Mouse (Mus musculus) forelimb bud, embryonic 11.5 days (tissue): Measurements from ENCODE around the gene Rnf114.
A peak's percentile ranks its signal among the peaks of the same experiment; 100 is the strongest.

ENCODE experiments used
- DNase-seq: peaks from one replicate; pipeline ENCODE4 v3.0.0-alpha.2; 2012; ENCODE audit warnings: low read depth, low spot score

Gene Rnf114

GRCm38 (mm10) chr2:167474218-167474617, 18.2 kb upstream of the Rnf114 start:
- DNase-seq: no peak

GRCm38 (mm10) chr2:167475596-167475995, 16.8 kb upstream of the Rnf114 start:
- no peak for DNase-seq

GRCm38 (mm10) chr2:167476200-167476688, 16.2 kb upstream of the Rnf114 start:
- no peak for DNase-seq

DNA sequence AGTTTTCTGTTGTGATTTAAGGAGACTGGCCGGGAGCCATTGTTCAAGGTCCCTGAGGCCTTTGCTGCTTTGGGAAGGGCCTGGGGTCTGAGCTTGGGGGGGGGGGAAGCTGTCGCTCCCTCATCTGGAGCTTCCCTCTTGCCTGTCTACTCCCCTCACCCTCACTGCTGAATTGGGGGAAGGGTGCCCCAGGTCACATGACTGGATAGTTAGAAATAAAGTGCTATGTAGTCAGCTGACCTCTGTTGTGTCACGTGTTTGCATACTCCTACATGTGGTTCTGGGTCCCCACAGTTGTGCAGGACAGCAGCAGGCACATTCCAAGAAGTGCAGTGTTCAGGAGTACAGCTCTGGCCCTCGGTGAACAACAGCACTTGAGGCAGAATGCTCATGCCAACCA, 15.7 kb upstream of the Rnf114 start:
- DNase-seq: no peak

DNA sequence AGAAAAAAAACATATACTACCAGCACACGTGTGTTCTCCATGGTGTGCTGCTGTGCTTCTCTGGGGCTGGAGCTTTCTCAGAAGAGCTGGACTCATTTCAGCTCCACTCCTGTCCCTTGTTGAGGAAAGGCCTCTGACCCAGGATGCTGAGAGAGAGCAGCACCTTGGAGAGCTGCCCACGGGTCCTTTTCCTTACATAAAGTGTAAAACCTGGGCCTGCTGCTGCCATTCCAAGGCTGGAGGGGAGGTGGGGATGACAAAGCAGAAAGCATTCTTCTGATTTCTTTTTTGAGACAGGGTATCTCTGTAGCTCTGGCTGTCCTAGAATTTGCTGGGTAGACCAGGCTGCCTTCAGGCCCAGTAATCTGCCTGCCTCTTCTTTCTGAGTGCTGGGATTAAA, 14.3 kb upstream of the Rnf114 start:
- DNase-seq: peak; percentile 30

GRCm38 (mm10) chr2:167479501-167479900, 12.9 kb upstream of the Rnf114 start:
- DNase-seq: no peak

DNA sequence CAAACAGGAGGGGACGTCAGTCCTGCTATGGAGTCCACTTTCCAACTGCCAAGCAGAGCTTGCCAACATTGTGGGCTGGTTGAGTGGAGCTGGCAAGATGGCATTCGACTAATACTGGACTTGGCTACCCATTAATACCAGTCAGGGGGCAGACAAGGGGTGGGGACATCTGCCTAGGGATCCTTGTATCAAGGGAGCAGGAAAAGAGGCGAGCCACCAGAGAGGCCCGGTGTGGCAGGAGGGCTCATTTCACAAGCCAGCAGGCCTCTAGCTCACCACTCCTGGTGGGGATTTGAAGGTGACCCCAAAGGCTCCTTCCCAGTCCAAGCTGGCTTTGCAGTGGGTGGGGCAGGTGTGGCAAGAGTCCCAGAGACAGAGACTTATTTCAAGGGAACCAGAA, 9.8 kb upstream of the Rnf114 start:
- DNase-seq: no peak

DNA sequence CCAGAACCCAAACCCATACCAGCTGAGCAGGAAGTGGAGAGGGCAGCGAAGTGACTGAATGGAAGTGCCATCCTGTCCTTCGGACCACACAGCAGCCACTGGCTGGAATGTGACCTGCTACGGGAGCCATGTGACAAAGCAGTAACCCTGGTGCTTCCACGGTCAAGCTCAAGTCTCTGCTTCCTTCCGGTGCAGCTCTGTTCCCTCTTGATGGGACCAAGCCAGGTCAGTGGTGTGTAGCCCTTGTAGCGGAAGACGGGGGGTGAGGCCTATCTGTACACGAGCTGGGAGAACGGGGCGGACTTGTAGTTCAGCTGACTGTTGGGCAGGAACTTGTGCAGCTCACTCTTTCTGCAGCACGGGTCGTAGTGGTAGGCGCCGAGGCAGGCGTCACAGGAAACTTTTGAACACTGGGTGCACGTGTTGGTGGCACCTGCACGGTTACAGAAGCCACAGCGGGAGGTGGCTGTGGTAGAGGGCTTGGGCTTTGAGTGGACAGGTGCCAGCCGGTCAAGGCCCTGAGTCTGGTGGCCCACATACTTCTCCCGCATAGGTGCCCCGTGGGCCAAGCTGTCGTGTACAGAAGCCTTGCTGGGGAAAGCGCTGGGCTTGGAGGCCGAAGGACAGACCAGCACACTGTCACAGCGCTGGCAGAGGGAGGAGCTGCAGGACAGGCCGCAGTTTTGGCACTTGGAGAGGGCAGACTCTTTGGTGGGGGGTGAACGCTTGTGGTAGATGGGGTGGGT, 9.2 kb upstream of the Rnf114 start:
- no peak for DNase-seq

DNA sequence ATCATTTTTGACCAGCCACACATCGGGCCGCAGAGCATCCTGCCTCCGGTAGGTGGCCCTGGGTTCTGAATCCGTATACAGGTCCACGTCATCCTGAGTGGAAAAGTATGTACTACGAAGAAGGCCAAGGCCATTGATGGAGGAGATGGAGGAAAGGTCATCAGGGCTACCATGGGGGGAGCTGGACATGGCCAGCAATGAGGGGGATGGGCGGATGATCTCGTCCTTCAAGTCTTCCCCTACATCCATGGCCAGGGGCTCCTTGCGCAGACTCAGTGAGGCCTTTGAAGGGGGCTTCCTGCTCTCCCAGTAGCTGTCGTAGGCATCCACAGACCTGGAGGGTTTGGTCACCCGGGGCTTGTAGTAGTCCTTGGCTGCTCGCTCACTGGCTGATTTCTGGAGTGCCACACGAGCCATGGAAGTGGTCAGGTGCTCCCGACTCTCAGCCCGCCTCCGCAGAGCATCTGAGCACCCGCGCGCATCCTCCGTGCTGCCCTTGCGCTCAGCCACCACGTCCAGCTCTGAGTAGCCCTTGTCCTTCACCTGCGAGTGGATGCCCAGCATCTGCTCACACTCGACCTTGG, 8.5 kb upstream of the Rnf114 start:
- no peak for DNase-seq

DNA sequence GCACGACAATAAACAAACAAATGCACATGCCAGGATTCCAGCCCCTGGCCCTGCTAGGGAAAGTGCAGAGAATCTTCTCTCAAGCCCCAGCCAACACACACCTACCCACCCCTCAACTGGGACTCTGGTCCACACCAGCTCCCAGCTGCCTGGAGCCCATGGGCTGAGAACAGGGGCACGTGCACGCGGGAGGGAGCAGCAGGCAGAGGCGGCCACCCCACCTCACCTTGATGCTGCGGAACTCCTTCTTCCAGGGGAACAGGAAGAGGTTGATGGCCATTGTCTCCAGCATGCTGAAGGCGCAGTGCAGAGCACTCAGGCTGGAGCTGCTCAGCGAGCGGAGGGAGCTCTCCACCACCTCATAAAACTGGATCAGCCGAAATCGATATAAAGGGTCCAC, 7.5 kb upstream of the Rnf114 start:
- DNase-seq: no peak

- DNase-seq: no peak
These were observed 6.7 kb upstream of the Rnf114 start for GRCm38 (mm10) chr2:167485501-167486377.

- no peak for DNase-seq
These were observed 5.9 kb upstream of the Rnf114 start for GRCm38 (mm10) chr2:167486573-167486972.

DNA sequence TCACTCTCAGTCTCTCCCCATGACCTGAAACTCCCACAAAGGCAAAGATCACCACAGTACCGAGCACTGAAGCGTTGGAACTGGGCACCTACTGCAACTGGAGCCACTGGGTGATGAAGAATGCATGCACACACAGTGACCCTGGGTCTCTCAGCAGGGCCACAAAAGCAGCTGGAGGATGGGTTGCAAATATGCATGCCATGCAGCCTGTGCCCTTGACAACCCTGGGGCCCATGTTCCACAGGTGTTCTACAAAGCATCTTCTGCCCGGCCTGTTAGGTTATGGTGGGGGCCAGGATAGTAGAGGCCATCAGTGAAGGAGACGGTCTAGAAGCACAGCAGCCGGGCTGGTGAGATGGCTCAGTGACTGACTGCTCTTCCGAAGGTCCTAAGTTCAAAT, 4.9 kb upstream of the Rnf114 start:
- DNase-seq: no peak

- DNase-seq: no peak
These were observed 4.5 kb upstream of the Rnf114 start for GRCm38 (mm10) chr2:167487994-167488393.

DNA sequence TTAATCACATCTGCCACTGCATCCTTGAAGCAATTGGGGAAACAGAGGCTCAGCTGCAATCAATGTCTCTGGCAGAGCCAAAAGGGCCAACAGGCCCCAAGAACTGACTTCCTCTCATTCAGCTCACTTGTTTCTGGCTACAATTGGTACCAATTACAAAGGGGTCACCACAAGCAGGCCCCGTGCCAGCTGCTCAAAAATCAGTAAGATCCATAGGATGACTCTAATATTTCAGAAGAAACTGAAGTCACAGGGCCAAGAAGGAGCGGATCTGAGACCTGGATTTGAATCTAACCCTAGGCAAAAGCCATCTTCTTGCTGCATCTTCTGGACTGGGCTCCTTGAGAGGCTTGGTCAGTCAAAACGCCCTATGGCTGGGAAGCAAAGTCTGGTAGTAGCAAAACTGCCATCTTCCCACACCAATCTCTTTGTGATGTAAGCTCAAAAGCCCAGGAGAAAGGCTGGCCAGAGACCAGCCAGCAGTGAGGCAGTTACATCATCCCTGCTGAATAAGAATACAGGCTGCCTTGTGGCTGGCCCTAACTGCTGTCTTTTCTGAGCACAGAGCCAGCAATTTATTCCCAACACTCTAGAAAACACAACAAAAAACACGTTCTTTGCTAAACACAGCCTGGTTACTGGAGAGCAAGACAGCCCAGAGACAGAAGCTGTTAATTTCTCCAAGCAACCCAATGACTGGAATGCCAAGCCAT, 1.5 kb upstream of the Rnf114 start:
- no peak for DNase-seq

- DNase-seq: peak; percentile 83
These were observed 530 bp downstream of the Rnf114 start, which contains the start of gene Spata2 for GRCm38 (mm10) chr2:167492713-167493636. TSS of gene Spata2 (minus strand) at chr2:167492887.

DNA sequence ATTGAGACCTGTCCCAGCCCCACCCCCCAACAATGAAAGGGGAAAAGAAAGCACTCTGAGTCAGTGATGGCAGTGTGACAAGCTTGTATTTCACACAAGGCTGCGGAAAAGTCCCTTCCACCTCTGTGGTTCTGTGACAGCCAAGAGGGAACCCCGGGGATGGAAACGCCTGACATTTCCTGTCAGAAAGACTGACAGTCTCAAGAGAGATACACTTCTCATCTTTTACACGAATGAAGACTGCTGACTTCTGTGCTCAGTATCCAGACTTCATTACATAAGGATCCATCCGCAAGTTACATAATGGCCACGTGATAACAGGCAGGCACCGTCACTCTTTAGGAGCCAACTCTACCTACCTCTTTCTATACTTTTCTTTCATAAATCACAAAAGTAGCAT, 4.0 kb downstream of the Rnf114 start:
- no peak for DNase-seq

DNA sequence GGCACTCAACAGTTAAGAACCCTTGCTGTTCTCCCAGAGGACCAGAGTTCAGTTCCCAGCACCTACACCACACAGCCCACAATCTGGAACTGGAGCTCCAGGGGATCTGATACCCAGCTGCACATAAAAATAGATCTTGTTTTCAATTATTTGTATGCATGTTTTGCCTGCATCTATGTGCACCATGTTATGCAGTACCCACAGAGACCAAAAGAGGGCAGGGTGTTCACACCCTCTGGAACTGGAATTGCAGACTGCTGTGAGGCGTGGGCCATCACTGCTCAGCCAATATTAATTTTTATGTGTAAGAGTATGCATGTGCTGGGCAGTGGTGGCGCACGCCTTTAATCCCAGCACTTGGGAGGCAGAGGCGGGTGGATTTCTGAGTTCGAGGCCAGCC, 4.8 kb downstream of the Rnf114 start:
- peak; percentile 37 for DNase-seq

GRCm38 (mm10) chr2:167502554-167503252, 10.3 kb downstream of the Rnf114 start:
- DNase-seq: no peak
